Mouse (Mus musculus) liver (tissue): Measurements from ENCODE around the gene Gm9970.

Source experiments
- DNase-seq: peaks from one replicate; pipeline ENCODE4 v3.0.0-alpha.2; 2020; ENCODE audit warnings: mixed read lengths

Gm9970 gene

DNA sequence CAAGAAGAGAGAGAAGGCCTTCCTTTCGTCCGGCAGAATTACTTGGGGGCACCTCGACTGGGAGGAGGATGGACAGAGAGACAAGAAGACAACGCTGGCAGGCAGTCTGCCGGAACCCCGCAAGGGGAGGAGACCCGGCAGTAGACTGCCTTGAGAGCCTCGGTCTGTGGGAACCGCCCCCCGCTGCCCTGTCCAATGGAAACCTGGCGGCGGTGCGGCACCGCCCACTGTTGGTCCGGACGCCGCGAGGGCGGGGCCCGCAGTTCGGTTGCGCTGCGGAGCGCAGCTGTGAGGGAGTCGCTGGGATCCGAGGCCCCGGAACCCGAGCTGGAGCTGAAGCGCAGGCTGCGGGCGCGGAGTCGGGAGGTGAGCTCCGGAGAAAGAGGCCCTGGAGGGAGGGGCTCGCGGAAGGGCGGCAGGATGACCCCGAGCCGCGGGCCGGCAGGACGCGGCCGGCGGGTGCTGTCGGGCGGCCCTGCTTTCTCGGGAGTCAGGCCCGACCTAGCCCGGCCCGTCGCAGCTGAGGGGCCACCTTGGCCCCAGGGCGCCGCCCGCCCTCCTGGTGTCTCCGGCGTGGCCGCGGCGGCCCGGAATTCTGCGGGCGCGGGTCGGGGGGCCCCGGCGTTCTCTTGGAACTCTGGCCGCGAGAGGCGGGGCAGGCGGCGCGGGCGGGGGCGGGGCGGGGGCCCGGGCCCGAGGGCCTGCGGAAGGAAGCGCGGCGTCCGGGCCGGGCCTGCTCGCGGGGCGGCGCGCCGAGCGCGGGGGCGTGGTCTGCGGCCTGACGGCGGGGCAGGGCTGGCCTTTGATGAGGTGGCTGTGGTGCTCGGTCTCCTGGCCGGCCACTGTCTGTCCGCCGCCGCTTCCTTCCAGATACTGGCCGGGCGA is at the start of gene Gm9970, which contains the start of gene Nrbp1:
TSS of gene Gm9970 (minus strand) at position 596 of the 885 bp plus-strand sequence.
TSS of gene Nrbp1 (plus strand) at position 228 of the 885 bp plus-strand sequence.
- DNase-seq = peak; percentile 98

DNA sequence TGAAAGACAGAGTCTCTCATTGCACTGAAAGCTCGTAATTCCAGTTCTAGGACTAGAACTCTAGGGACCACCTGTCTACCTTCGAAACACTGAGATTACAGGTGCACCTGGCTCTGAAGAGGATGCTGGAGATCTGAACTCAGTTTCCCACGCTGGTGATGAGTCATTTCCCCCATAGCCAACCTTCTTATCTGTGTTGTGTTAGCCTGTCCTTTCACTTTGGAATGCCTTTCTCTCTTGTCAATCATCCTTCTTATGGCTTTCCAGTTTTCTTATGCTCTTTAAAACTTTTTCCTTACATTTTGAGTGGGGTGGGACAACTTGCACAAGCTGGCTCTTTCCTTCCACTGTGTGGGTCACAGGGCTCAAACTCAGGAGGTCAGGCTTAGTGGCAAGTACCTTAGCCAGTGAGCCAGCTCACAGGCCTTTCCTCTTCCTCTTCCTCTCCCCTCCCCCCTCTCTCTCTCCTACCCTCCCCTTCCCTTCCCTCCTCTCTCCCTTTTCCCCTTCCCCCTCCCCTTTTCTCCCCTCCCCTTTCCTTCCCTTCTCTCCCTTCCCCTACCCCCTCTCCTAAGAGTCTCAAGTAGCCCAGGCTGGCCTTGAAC is 48.7 kb upstream of the Gm9970 start:
- no peak for DNase-seq

DNA sequence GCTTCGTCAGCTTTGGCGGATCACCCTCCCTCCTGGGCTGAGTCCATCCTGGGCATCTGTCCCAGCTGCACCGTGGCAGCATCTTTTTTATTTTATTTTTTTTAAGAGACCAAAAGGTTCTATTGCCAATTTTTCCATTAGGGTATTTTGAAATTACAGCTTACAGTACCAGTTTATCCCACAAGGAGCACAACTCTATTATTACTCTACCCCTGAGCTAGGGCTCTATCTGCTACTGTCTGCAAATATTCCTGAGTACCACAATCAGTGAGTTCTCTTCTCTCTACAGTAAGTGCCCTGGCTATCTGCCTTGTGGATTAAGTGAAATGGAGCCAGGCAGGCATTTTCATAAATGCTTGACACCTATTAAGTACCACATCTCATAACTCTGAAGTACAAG is 47.6 kb upstream of the Gm9970 start:
- no peak for DNase-seq

DNA sequence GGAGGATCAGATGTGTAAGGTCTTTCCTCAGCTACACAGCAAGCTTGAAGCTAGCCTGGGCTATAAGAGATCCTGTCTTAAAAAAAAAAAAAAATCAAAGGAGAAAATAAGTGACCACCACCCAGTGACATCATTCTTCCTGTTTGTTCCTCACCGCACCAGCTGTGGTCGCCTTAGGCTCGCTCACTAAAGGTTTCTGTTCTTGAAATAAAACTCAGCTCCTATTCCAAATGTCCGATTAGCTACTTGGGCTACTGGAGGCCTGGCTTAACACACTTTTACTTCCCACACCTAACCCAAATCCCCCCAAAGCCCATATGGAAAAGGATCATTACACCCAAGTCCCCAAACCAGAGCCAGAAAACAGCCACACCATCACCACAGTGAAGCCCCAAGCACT is 47.2 kb upstream of the Gm9970 start:
- no peak for DNase-seq

DNA sequence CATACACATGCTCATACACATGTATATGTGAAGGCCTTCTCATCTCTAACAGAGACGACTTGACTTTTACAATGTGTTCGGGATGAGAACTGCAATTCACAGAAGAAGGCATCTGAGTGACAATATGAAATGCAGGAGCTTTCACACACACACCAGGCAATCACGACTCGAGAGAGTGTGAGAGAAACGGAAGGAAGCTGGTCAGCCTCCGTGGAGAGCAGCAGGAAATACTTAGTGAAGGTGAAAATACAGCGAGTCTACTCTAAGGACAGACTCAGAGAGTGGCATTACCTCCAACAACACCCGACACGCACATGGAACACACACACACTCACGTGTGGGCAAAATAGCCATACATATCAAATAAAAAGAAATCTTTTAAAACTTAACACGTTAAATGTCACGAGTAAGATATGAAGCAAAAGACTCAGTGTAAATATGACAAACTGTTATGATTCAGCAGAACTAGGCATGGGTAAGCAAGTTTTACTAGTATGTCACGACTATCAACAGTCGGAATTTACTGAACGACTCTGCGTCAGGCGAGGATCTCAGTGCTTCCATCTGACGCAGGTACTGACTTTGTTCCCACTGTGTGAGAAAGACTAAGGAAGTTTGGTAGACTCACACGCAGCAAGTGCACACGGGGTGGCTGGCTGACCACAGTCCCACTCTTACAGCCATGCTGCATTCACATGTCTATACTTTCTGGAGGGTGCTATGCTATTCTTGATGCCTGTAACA is 38.4 kb upstream of the Gm9970 start:
- DNase-seq = no peak

DNA sequence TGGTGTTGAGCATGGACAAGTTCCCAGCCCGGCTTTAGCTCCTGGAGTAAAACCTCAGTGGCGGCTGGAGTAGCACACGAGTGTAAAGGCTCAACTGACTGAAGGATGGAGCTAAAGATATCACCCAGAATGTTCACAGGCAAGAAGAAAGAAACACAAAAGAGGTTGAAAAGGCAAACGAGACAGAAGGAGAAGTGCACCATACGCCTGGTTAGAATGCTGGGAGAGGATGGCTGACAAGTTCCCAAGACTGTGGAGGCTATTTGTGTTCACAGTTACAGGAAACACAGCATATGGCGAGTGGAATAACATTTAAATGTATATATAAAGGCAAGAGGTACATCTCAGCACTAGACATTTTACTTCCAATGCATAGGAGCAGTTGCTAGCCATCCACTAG is 32.0 kb upstream of the Gm9970 start:
- no peak for DNase-seq

DNA sequence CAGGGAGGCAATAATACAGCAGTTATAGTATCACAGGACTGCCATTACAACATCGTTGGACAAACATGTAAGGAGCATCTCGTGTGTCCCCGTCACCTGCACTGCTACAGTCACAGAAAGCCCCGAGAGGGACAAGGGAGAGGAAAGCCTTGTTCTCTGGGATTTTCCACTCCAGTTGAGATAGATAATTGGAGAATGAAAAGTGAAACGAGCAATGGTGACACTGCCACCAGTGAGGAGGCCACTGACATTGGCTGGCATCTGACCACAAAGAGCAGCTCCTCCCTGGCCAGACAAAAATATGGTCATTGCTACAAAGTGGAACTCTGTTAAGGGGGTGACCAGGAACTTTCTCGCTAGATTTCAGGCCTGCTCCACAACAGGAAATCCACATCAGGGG is 26.7 kb upstream of the Gm9970 start:
- DNase-seq = no peak

DNA sequence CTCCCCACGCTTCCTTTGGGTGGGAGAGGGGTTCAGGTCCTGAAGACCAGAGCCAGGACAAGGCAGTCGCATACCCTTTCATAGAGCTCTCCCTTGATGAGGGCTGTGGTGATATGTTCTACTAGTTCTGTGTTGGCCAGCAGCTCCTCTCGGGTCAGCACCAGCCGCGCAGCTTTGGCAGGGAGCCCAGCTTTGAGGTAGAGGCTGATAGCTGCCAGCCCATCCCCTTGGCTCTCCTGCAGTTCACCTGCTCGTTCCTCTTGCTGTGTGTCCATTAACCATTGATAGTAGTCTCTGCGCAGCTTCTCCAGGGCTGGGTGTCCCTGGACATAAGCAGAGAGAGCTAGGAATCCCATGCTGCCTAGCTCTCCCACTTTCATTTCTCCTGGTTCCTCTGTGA is 25.1 kb upstream of the Gm9970 start:
- no peak for DNase-seq

DNA sequence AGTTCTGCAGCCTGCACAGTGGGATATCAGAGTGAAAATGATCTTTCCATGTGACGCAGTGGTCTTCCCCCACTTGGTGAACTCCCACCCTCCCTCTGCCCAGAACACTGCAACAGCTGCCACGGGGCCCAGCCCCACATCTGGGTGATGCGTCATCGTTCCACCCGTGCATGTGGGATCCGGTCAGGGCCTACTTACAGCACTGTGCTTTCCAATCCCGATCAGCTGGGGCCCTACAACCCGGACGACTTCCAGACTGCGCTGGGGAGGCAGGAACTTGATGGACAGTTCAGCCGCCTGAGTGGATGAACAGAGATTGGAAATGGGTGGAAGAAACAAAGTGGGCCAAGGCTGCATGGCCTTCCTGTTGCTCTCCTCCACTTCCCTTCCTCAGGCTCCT is 16.6 kb upstream of the Gm9970 start:
- DNase-seq = no peak

DNA sequence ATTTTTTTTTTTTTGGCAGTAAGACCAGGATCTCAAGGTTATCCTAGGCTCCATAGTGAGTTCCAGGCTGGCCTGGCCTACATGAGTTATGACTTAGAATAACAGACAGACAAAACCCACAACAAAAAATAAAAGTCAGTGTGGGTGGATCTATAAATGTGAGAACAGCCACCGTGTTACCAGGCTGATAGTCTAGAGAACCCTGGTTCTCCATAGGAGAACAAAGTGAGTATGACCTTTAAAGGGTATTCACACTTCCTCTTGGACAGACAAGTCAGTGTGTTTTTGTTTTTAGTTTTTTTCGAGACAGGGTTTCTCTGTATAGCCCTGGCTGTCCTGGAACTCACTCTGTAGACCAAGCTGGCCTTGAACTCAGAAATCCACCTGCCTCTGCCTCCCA is 14.9 kb upstream of the Gm9970 start:
- DNase-seq = no peak

DNA sequence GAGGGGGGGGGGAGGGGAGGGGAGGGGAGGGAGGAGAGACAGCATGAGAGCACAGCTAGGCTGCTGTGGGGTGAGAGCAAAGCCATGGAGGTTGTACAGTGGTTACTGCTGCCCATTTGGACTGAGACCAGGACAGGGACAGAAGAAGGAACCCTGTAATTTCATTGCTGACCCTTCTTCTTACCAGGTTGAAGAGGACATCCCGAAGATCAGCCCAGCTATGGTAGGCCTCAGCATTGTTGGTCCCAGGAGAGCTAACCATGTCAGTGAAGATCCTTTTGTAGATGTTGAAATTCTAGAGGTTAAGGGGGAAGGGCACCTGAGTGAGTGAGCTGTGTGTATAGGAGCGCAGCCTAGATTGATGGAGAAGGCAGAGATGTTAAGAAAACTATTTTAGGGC is 14.3 kb upstream of the Gm9970 start:
- no peak for DNase-seq

DNA sequence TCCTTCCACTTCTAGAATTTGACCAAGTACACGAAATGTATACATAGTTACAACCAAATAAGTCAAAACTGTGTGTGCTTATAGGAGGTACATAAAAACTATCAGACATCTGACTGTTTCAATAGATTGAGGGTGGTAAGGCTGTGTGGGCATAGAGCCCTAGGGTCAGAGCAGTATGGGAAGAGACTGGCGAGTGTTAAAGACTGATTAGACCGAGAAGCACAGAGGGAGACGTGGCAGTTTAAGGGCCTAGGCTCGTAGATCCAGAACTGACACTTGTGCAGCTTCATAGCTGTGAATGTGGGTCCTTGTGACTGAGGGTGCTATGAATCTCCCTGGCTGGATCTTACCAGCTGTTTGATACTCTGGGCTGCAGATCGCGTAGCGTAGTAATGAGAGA is 13.9 kb upstream of the Gm9970 start:
- DNase-seq = no peak

DNA sequence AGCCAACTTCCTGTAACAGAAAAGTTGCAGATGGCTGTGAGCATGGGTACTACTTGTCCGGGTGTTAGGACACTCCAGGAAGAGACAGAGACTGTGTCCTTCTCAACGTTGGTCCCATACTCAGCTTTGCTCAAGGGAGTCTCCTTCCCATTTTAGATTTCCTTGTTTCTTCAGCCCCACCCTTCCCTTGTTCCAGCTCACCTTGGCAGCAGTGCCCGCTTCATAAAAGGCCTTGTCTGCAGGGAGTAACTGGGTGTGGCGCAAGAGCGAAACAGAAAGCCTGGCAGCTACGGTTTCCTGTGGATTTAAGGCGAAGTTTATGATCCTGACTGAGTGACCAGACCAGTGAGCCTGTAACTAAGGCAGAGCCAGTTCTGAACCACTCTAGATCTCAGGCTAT is 13.4 kb upstream of the Gm9970 start:
- no peak for DNase-seq

DNA sequence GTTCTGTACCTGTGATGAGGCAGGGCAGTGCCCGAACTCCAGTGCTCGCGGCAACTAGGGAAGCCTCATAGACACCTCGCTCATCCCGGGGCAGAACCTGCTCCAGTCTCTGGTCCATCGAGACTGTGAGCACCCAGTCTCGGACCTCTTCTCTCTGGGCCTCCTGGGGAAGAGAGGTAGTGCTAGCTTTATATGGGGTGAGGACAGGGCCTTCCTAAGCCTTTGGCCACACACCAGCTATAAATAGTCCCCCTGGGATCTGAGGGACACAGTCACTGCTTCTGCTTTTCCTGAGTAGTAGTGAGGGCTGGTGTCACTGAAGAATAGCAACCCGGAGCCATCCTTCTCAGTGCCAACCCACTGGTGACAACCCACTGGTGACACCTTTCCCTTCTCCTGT is 12.8 kb upstream of the Gm9970 start:
- DNase-seq = no peak

DNA sequence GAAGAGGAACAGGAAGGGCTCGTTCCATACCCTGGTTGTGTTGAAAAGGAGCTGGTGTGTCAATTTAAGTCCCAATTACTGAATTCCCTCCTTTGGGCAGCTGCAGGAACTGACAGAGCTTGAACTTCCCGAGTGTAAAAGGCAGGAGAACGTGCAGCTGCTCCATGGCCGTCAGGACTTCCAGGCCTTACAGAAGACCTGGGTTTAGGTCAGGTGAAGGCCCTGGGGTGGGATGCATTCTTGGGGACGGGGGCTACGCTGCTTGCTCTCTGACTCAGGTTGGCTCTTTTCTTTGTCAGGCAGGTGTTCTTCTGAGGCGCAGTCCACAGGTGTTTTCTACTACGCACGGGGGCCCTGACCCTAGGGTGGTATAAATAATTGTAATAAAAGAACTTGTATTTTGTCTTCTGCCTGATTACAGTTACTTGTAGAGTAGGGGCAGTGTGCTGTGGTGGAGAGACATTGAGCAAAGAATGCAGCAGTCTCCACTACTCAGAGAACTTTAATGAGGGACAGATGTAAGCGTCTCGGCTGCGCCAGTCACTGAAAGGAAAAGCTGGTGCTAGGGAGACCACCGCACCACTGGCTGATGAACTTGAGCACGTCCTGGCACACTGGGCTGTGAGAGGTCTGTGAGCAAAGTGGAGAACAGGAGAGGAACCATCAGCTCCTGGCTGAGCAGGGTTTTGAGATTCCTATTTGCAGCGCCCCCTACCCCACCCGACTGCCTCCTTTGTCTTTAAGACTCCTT is 11.9 kb upstream of the Gm9970 start:
- DNase-seq = no peak

DNA sequence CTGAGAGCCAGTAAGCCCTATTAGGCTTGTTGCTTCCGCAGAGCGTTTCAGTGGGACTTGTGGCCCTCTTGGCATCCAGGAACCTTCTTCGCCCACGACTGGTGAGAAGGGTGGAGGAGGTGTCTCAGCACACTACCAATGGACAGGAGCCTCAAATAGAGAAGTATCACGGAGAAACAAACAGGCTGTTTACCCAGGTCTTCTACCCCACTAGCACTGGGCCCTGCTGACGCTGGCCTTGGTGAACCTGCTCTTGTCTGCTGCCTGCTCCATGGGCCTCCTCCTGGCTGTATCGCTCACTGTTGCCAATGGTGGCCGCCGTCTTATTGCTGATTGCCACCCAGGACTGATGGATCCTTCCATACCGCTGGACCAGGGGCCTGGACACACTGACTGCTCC is 11.1 kb upstream of the Gm9970 start:
- no peak for DNase-seq

DNA sequence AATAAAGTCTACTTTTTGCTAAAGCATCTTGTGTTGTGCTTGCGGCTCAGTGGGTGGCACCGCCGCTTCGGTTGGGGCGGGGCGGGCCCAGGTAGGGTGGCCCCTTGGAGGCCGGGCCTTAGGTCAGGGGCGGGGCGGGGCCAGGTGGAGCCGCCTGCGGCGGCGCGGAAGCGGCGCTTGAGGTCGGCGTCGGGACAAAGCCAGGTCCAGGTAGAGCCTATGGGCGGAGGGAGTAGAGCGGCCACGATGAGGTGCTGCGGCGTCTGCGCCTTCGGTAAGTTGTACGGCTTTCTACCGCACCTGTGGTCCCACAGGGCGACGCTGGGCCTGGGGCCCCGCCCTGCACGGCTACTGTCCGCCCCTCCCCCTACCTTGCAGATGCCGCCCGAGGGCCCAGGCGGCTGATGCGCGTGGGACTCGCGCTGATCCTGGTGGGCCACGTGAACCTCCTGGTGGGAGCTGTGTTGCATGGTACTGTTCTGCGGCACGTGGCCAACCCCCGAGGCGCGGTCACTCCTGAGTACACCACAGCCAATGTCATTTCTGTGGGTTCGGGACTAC is 10.6 kb upstream of the Gm9970 start, which contains the start of gene Krtcap3:
TSS of gene Krtcap3 (plus strand) at position 151 of the 561 bp plus-strand sequence.
- peak; percentile 63 for DNase-seq

DNA sequence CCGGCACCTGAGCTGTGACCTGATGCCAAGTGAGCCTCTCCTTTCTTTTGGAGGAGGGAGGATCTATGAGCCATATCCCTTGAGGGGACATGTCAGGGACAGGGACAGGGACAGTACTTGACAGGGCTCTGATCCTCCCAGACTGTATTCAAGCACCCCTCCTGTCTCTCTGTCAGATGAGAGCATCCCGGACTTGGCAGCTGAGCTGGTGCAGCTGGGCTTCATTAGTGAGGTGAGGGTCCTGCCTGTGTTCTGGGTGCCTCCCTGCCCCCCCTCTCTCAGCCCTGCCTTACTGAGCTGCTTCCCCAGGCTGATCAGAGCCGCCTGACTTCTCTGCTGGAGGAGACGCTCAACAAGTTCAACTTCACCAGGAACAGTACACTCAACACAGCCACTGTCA is 9.7 kb upstream of the Gm9970 start:
- DNase-seq = no peak

DNA sequence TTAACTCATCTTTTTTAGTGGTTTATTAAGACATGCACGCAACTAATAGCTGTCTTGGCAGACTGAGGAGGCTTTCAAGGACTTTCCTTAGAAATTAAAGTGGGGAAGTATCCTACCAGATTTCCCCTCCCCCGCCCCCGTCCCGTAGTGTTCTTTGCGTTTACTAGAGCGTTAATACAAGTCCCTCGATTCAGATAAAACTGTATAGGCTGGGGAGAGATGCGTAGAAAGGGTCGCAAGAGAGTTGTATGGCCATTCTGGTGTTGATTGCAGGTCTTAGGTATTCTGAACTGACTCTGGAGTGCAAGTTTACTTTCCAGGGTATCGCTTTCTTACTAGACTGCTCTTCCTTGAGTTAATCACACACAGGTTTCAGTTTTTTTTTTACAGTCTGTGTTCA is 1.2 kb upstream of the Gm9970 start:
- DNase-seq = no peak

DNA sequence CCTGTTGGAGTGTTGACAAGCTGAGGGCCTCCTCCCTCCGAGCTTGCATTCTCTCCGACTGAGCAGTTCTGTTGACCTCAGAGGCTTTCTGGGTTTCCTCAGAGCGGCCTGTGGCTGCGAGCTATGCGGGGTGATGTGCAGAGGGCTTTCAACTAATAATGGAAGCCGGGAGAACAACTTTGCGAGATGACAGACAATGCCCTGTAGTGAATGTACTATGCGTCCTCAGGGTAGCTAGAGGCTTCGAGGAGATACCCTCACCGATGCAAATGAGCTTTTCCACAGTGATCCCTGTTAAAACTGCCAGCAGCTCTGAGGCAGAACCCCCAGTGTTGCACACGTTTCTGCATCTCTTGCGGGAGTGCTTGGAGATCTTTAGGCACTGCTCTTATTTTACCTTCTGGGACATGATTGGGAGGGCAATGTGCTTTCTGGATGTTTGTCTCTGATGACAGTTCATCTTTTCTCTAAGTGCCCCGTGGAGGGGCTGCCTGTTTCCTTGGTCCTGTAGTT is 546 bp upstream of the Gm9970 start:
- no peak for DNase-seq

DNA sequence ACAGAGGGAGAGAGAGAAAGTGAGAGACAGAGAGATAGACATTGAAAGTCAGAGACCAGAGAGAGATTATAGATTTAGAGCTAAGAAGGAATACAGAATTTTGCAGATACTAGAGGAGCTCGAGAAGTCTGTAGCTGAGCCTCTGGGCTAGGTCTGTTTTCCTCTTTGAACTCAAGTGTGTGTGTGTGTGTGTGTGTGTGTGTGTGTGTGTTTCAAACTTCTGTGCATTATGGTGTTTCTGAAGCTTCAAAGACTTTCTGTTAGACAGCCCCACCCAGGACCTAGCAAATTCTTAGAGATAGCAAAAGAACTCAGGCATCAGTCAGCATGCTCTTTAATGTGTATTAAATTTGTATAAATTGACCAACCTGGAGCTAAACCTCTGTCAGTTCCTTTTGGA is 14.4 kb downstream of the Gm9970 start:
- DNase-seq = no peak

DNA sequence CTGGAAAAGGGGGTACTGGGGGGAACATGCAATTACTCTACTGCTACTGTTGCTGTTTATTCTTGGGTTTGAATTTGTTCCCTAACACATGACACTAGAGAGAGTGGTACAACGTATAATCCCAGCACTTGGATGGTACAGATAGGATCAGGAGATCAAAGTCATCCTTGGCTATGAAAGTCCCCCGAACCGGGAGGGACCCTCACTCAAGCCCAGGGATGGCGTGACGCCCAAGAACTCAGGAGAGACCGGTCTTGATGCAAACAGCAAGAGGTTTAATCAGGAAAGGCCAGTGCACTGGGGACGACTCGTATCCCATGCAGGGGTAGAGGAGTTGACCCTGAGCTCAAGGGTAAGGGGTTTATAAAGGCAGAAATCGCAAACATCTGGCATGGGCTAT is 18.3 kb downstream of the Gm9970 start:
- no peak for DNase-seq
